Mouse (Mus musculus): ENCODE measurements at regions not wholly inside any gene's neighbourhood (a gene's known extent, or its start where the extent isn't known, plus 50 kb on each side); places are given as distances from the start of the nearest gene placed in this dataset.

DNA sequence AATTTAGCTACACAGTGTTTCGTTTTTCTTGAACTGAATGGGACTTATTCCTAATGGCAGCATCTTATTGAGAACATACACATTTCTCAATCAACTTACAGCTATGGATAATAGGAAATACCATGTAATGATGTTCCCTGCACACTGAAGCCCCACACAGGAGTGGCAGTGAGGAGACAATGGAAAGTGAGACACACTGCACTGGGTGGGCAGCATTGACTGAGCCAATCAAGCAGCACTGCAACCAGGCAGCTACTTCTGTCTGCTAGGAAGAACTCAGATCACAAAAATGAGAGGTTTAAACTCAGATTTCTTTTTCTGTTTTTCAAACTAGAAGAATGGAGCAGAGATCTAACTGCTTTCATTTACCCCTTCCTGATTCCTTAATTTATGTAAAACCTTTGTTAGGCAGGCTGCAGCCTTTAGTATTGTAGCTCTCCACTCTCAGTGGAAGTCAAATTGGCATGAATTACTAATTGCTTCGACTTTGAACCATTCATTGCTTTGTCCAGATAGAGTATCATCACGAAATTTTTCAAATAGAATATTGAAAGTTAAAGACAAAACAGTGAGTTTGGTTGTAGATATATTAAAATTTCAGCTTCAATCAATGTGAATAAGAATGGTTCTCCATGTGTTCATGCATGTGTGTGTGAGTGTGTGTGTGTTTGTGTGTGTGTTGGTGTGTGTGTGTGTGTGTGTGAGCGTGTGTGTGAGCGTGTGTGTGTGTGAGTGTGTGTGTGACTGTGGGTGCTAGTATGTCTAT lies 590.9 kb downstream of the Ttll7 start:
- no peak for DNase-seq (ENCODE audit: low read depth, low spot score)

DNA sequence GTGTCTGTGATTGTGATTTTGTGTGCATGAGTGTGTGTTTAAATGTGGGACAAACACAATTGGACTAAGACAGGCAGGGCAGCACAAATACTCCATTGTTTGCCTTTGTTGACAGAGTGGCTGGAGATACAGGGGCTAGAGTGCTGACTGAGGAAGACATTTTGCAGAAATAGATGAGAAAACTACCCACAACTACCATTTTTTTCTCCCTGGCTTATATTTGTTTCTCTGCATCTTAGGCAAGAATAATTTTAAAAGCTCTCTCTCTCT lies 591.5 kb downstream of the Ttll7 start:
- no peak for DNase-seq (ENCODE audit: low read depth, low spot score)

DNA sequence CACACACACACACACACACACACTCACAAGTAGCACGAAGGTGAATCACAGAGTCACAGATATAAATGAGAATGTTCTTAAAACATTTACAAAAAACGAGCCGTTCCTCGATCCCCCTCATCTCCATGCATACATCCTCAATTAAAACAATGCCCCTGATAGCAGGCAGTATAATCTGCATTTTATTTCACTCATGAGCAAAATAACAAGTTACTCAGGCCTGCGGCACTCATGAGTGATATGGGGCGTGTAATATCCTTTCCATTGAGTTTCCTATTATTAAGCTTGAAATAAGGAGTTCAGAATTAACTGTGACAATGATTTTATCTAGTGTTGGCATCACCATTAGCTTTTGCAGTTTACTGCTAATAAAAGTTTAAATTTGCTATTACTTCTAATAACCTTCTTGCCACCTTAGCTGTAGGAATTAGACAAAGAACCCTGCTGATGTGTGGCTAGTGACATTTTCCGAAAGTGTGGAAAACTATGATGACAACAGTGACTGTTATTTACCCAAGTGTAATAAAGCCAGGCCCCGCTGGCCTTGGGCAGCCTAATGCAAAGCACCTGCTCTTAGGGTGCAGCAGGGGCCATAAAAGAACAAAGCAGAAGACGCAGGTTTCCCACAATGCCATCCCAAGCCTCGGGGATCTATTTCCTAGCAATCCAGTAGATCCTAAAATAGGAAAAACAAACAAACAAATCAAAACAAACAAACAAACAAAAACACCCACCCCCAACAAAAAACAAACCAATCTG lies 592.0 kb downstream of the Ttll7 start:
- DNase-seq (ENCODE audit: low read depth, low spot score): no peak

- DNase-seq (ENCODE audit: low read depth, low spot score): no peak
Measured at GRCm38 (mm10) chr3:147445066-147445844, 593.1 kb downstream of the Ttll7 start.

- no peak for DNase-seq (ENCODE audit: low read depth, low spot score)
Measured at GRCm38 (mm10) chr3:147445884-147446283, 593.7 kb downstream of the Ttll7 start.

DNA sequence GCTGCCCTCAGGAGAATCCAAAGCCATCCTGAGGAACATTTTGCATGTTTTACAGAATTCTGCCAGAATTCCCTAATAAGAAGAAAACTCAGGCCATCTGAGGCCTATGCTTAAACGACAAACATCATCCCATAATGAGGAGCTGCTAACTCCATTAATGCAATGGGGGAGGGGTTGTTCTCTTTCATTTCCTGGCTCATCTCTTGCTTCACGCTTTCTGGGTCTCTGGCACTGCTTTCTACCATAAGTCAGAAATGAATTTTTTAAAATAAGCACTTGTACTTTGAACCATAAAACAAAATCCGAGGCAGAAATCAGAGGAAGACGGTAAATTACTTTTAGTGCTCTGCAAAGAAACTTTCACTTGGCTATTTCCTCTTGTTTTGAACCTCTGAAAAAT lies 600.0 kb downstream of the Ttll7 start:
- DNase-seq (ENCODE audit: low read depth, low spot score): no peak

GRCm38 (mm10) chr3:147455383-147455782 lies 603.2 kb downstream of the Ttll7 start:
- DNase-seq (ENCODE audit: low read depth, low spot score): no peak

DNA sequence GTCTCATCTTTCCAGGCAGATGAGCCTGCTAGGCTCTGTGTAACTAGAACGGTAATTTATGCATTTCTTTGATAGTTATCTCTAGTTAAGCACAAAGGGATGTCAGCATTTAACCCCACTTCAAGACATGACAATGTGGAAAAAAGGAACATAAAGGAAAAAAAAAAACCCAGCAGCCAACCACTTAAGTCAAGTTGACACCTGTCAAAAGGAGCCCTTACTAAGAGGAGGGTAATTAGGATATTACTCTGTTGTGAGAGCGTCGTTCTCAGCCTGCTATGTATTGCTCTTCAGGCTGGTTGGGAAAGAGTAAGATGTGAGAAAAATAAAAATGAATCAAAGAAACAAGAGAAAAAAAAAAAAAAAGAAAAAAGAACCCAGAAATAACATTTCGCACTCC lies 604.1 kb downstream of the Ttll7 start:
- no peak for DNase-seq (ENCODE audit: low read depth, low spot score)

- no peak for DNase-seq (ENCODE audit: low read depth, low spot score)
Measured at GRCm38 (mm10) chr3:147458115-147458514, 605.9 kb downstream of the Ttll7 start.

GRCm38 (mm10) chr3:147479890-147480289 lies 627.7 kb downstream of the Ttll7 start:
- DNase-seq (ENCODE audit: low read depth, low spot score): no peak
